Mouse (Mus musculus) heart, embryonic 11.5 days (tissue): ENCODE measurements around the gene Hrk. TPM values are rescaled to one million over a fixed set of nuclear protein-coding genes. Genes with fewer than 3 reads are reported as not detected.

Source experiments
- ATAC-seq: fragments of 200-750 bp; cut with Nextera tagmentation; replicated peaks from 2 replicates; pipeline ENCODE4 v1.8.0; 2017; ENCODE audit warnings: moderate library complexity; ENCODE audit not compliant: insufficient number of reproducible peaks, low FRiP score, low TSS enrichment
- H3K27ac ChIP-seq: fragments of 300-500 bp; sonication (generic); 2 replicates; pipeline ENCODE4 v1.5.1; 2014; ENCODE audit warnings: mild to moderate bottlenecking, low read depth, low read length
- H3K27me3 ChIP-seq: fragments of 300-500 bp; sonication (generic); 2 replicates; pipeline ENCODE4 v1.6.1; 2014; ENCODE audit warnings: mild to moderate bottlenecking, low read length, mixed read lengths; ENCODE audit not compliant: control insufficient read depth, insufficient read depth
- H3K36me3 ChIP-seq: fragments of 300-500 bp; sonication (generic); 2 replicates; pipeline ENCODE4 v1.6.1; 2014; ENCODE audit warnings: mild to moderate bottlenecking, low read length, moderate library complexity, mixed read lengths; ENCODE audit not compliant: control insufficient read depth, insufficient read depth
- H3K4me1 ChIP-seq: fragments of 300-500 bp; sonication (generic); 2 replicates; pipeline ENCODE4 v1.6.1; 2014; ENCODE audit warnings: low read length; ENCODE audit not compliant: control insufficient read depth, insufficient read depth
- H3K4me2 ChIP-seq: fragments of 300-500 bp; sonication (generic); 2 replicates; pipeline ENCODE4 v1.6.1; 2014; ENCODE audit warnings: mild to moderate bottlenecking, moderate library complexity
- H3K4me3 ChIP-seq: fragments of 300-500 bp; sonication (generic); 2 replicates; pipeline ENCODE4 v1.5.1; 2014; ENCODE audit warnings: low read depth, low read length
- H3K9ac ChIP-seq: fragments of 300-500 bp; sonication (generic); 2 replicates; pipeline ENCODE4 v1.6.1; 2014; ENCODE audit warnings: mild to moderate bottlenecking, low read depth, low read length, moderate library complexity
- H3K9me3 ChIP-seq: fragments of 300-500 bp; sonication (generic); replicated peaks from 2 replicates; pipeline ENCODE4 v1.6.1; 2016; ENCODE audit warnings: low read length; ENCODE audit not compliant: control insufficient read depth
- WGBS: fragments of 180-500 bp; shearing (Covaris S2); extraction: QIAGEN DNeasy Blood & Tissue Kit; methylation state at CpG from one replicate; pipeline ENCODE4 v1.1.7; 2014; ENCODE audit not compliant: insufficient replicate concordance; 5-methylcytosine and 5-hydroxymethylcytosine counted together
- polyA plus RNA-seq: library from polyadenylated mRNA; unstranded; fragments of >200 nt; fragmentation: Nextera tagmentation; extraction: Ambion mirVana; gene quantifications from 2 replicates; pipeline ENCODE4 v1.2.1, GENCODE M21; 2014

The Hrk gene
- polyA plus RNA-seq, 1 experiment from 2014 or later: not detected

DNA sequence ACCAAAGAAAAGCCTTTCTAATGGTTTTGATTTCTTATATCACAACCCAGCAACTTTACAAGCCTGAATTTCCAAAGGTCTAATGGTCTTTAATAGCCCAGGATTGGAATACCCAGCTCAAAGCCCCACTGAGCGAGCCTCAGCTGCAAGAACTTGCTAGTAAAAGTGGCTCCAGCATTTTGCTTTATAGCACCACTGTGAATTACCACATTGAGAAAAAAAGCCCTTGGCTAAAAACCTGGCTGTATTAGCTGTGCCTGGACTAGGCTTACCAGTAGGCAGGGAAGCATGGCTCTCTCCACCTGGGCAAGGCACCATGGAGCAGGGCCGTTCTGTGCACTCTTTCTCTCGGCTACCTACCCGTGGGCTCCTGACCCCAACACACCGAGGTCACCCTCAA, 28.1 kb upstream of the Hrk start:
- Histone ChIP-seq H3K27me3 (no peaks in the 10 kb centered on the region), H3K27ac (no peak overlapping the region), H3K36me3 (peaks cover 8% of the 10 kb centered on the region), H3K9ac (no peak overlapping the region), H3K4me1 (peaks cover 19% of the 10 kb centered on the region), H3K9me3 (no peaks in the 10 kb centered on the region), H3K4me2 (no peak overlapping the region), H3K4me3 (no peak overlapping the region)
- ATAC-seq: no peak
- 83% methylated on average over 5 of the region's 5 CpGs for WGBS

DNA sequence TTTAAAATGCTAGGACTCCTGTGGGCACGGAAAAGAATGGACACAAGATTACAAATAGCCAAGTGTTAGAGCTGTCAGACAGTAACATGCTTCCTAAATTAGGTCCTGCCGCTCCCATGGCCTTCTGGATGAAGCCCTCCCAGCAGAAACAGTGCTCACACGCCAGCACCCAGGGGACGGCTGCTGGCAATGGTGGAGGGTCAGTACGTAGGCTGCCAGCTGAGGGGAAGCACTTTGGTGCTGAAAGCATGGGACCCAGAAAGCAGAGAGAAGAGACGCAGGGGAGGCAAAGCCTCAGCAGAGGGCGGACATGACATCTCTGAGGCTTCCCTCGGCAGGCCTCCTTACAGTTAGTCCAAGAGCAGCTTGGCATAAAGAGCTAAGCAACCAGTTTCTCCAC, 24.8 kb upstream of the Hrk start:
- Histone ChIP-seq H3K36me3 (peaks cover 22% of the 10 kb centered on the region), H3K27me3 (no peaks in the 10 kb centered on the region), H3K9me3 (no peaks in the 10 kb centered on the region), H3K9ac (no peak overlapping the region), H3K4me2 (no peak overlapping the region), H3K4me3 (no peak overlapping the region), H3K27ac (no peak overlapping the region), H3K4me1 (peaks cover 12% of the 10 kb centered on the region)
- WGBS: 90% methylated on average over 8 of the region's 8 CpGs
- no peak for ATAC-seq

DNA sequence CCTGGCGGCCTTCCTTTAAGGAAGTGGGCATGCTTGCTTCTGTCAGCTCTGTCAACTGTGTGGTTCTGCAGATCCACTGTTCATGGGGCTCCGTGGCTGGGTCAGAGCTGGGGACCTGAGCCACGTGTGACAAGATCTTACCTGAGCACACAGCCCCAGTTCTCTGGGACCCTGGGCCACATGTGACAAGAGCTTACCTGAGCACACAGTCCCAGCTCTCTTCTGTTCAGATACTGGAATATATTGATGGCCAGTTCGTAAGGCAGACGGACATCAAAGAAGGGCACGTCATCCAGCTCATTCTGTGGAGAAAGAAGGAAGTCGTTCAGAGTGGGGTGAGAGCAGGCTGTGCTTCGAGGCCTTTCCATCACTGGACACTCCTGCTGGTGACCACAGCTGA, 22.0 kb upstream of the Hrk start:
- peaks cover 32% of the 10 kb centered on the region for H3K4me1 ChIP-seq
- H3K36me3 ChIP-seq: peaks cover 22% of the 10 kb centered on the region
- H3K27me3 ChIP-seq: no peaks in the 10 kb centered on the region
- H3K27ac ChIP-seq: no peak overlapping the region
- H3K9ac ChIP-seq: no peak overlapping the region
- WGBS: 94% methylated on average over 8 of the region's 8 CpGs
- no peak overlapping the region for H3K4me3 ChIP-seq
- H3K9me3 ChIP-seq: no peaks in the 10 kb centered on the region
- H3K4me2 ChIP-seq: no peak overlapping the region
- ATAC-seq: no peak

DNA sequence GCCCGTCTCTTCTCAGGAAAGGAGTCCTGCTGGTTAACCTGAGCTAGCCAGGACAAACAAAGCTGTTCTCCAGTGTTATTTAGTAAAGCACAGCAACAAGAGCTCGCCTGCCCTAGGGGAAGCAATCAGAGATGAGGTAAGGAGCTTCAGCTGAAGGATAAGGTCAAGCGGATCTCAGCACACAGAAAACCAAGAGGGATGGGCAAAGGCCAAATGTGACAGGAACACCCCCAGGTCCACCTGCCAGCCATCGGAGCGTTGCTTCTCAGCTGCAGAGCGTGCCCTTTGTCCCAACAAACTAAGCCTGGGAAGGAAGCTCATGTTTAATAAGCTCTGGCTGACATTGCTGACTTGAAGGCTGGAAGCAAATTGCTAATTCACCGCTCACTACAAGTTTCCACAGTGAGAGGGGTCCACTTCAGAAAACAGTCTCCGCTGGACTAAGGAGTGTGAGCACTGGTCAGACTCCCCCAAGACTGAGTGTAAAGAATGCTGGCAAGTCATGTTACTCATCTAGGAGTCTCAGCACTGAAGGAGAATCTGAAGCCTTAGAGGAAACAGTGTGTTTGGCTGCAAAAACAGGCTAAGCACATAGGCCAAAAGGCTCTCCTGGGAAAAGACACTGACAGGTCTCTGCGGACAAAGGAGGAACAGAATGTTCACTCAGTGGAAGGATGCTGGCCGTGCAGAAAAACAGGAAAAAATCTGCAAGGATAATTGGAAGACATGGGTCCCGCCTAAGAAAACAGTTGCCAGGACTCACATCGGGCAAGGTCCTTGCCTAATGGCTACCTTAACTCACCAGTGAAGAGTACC, 21.0 kb upstream of the Hrk start:
- Histone ChIP-seq H3K9me3 (no peaks in the 10 kb centered on the region), H3K4me1 (peaks cover 39% of the 10 kb centered on the region), H3K27me3 (no peaks in the 10 kb centered on the region), H3K27ac (no peak overlapping the region), H3K9ac (no peak overlapping the region), H3K4me3 (no peak overlapping the region), H3K36me3 (peaks cover 21% of the 10 kb centered on the region), H3K4me2 (no peak overlapping the region)
- no peak for ATAC-seq
- WGBS: 82% methylated on average over 12 of the region's 12 CpGs

DNA sequence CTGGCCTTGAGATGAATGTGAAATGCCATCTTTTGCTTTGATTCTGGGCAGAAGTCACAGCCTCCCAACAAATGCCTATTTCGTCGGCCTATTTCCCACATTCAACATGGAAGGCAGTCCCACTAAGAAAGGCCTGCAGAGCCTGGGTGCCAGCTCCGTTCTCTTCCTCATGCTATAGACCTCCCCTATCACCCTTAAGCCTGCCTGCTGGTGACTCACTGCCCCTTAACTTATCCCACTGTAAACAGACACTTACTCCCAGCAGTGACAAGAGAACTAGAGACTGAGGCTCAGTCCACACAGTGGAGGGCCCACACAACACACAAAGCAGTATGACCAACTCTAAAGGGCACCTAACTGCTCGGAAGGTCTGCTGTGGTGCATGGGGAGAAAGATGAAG, 20.1 kb upstream of the Hrk start:
- Histone ChIP-seq H3K9me3 (no peaks in the 10 kb centered on the region), H3K27me3 (no peaks in the 10 kb centered on the region), H3K4me3 (no peak overlapping the region), H3K36me3 (peaks cover 18% of the 10 kb centered on the region), H3K4me2 (no peak overlapping the region), H3K9ac (no peak overlapping the region), H3K4me1 (peaks cover 44% of the 10 kb centered on the region), H3K27ac (no peak overlapping the region)
- 74% methylated on average over 4 of the region's 4 CpGs for whole genome bisulfite sequencing
- no peak for ATAC-seq

DNA sequence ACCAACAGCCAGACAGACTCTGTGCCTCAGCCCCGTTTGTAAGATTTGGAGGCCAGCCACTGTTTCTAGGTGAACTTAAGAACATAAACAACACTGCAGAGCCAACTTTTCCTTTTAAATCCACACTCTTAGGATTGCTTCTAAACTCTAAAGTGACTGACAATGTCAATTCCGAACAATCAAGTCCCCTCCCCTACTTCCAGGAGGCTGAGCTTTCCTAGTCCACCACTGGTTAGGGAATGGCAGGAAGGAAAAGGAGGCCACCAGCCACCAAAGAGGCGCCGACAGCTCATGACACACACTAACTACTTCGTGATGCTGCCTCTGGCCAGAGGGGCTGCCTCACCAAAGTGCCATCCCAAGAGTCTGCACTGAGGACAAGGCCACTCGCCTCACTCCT, 19.7 kb upstream of the Hrk start:
- H3K9me3 ChIP-seq: no peaks in the 10 kb centered on the region
- 62% methylated on average over 6 of the region's 6 CpGs for WGBS
- no peak overlapping the region for H3K27ac ChIP-seq
- H3K4me2 ChIP-seq: no peak overlapping the region
- H3K36me3 ChIP-seq: peaks cover 17% of the 10 kb centered on the region
- no peak overlapping the region for H3K4me3 ChIP-seq
- H3K4me1 ChIP-seq: peaks cover 49% of the 10 kb centered on the region
- no peak for ATAC-seq
- H3K27me3 ChIP-seq: no peaks in the 10 kb centered on the region
- H3K9ac ChIP-seq: 0 out of 2 replicates have a peak overlapping the region, but pooled peaks have one; percentile 8

DNA sequence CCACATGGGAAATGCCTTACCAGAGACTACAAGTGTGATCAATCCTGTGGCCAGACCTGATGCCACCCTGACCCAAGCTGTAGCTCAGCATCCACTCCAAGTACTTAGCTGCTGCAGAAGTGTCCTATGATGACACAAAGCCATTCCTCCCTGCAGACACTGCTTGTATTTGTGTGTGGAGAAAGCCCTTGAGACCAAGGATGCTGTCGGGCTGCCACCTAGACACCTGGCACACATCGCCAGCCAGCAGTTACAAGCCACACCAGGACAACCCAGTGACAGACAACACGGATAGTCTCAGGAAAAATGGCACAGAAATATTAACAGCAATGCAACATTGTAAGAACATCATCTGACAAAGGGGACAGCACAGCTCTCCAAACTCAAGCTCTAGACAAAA, 19.0 kb upstream of the Hrk start:
- no peak overlapping the region for H3K27ac ChIP-seq
- no peaks in the 10 kb centered on the region for H3K9me3 ChIP-seq
- H3K4me2 ChIP-seq: no peak overlapping the region
- no peak overlapping the region for H3K9ac ChIP-seq
- H3K4me3 ChIP-seq: no peak overlapping the region
- H3K27me3 ChIP-seq: no peaks in the 10 kb centered on the region
- WGBS: 93% methylated on average over 3 of the region's 3 CpGs
- peaks cover 53% of the 10 kb centered on the region for H3K4me1 ChIP-seq
- H3K36me3 ChIP-seq: peaks cover 17% of the 10 kb centered on the region
- ATAC-seq: no peak

DNA sequence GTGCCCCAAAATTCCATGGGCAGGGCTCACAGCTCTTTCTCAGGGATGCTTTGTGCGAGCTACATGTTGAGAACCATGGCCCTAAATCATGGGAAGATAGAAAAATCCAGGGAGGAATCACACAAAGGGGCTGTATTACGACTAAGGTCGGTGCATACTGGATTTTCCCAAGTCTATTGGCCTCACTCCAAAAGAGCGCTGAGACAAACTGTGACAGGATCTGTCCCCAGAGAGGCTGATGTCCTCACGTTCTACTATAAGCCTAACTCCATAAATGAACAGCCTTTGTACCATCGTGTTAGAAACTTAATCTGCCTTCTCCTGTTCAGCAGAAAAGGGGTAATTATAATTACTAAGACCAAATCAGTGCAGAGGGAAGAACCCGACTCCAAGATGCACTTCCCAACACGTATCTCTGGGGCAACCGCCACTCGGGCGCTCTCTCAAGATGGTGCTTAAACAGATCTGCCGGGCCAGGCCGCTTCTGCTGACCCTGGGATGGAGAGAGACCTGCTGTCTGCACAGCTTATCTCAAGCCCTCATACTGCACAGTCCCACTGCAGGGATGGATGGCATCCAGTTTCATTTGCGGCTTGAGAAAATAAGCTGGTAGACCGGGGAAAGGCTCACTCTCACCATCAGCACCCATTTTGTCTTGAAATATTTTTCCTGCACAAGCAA, 18.3 kb upstream of the Hrk start:
- peaks cover 54% of the 10 kb centered on the region for H3K4me1 ChIP-seq
- peak overlapping the region; percentile 32 for H3K4me2 ChIP-seq
- no peak overlapping the region for H3K4me3 ChIP-seq
- H3K36me3 ChIP-seq: peaks cover 16% of the 10 kb centered on the region
- H3K27me3 ChIP-seq: no peaks in the 10 kb centered on the region
- no peaks in the 10 kb centered on the region for H3K9me3 ChIP-seq
- 49% methylated on average over 15 of the region's 15 CpGs for WGBS
- ATAC-seq: no peak
- H3K9ac ChIP-seq: no peak overlapping the region
- peak overlapping the region; percentile 38; the same call in 1 of the 2 replicates for H3K27ac ChIP-seq
